Mouse (Mus musculus): ENCODE measurements around the gene Cmip.
"Not testable (repeated sequence)": the region's sequence is repeated elsewhere in the genome, so short reads cannot be mapped to it uniquely, and the experiment has no call there.

The Cmip gene

DNA sequence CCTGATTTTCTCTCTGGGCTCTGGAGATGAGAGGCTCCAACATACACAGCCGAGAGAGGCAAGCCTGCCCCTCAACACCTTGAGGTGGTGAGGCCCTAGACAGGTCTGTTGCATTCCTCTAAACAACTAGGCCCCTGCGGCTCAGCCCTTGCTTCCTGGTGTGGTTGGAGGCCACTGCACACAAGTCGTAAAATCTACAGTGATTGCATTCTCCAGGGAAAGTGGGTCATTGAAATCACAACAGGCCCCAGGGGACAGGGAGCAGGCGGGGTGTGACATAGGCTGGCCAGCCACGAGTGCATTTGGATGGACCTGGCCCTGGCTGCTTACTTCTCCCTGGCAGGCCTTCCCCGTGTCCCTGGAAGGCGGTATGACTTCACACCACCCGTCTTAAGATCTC lies 131.5 kb downstream of the Cmip start:
- no peak for DNase-seq

DNA sequence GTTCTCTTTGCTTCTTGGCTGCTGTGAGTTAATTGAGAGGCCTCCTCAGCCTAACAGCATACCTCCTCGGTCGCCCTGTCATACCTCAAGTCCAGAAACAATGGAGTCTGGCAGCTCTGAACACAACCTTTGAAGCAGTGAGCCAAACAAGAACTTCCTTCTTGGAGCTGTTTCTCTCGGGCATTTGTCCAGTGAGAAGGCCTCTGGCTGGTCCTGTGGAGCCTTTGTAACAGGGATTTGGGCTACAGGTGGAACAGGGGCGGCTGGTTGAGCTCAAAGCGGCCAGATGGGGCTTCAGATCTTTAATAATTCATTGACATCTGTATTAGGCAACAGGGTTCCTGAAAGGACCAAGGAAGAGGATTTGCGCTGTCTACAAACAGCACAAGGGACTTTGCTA lies 137.0 kb downstream of the Cmip start:
- DNase-seq: no peak

DNA sequence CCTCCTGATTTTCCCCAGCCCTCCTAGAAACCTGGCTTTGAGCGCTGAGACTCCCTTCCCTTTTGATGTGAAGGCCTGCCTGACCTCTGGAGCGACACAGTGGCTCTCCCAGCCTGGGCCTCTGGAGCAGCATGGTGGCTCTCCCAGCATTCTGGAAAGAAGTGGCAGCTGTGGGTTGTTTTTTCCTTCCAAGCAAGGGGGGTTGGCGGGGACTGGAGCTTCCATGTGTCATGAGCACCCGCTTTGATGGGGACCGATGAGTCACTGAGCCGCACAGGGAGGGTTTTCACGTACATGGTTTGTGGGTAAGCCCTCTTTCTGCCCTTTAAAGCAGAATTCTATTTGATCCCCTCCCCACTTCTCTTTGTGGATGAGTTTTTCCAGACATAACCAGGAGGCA lies 138.2 kb downstream of the Cmip start:
- peak; percentile 89 for DNase-seq

DNA sequence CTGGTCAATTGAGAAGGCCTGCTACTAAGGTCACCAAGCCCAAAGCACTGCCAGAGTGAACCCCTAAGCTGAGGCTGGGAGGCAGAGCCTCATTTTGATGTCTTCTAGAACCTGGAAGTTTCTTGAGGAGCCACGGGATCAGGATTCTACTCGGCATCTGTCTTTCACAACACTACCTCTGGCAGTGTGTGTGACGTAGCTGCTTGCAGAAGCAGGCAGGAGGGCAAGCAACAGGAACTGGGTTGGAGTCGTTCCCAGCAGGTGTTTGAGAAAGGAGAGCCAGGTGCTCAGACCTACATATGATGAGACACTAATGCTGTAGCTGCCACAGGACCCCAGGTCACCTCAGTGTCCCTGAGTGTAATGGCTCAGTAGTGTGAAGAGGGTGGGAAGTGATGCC lies 140.0 kb downstream of the Cmip start:
- DNase-seq: no peak

DNA sequence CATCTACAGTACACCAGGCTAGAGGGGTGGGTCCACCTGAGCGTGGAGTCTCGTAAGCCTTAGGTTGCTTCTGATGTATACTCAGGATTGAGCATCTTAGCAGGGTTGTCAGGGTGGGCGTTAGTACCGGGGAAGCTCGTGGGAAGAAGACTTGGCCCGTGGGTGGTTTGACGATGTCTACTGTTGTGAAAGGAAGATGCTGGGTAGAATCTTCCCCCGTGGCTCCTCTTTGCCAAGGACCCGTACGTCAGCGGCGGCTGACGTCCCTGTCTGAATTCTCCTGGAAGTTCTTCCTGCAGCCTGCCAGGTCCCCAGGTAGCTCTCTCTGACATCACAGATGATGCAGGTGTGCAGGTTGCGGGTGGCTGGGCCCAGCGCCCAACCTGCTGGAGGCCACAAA lies 140.9 kb downstream of the Cmip start:
- DNase-seq: peak; percentile 71

DNA sequence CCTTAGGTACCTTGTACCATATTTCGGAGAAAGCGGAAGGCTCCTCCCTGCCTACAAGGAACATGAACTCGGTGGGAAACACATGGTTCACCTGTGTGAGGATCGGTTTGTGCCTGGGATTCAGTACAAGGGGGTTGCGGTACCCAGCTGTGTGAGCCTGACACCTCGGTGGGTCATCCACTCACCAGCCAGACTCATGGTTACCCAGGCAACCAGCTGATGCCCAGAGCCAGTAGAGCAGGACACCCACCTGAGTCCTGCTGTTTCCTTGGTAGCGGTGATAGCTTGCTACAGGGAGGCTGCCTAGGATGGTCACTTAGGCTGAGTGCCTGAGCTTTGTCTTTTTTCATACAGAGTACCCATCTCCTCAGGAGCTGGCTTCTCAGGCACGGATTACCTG lies 142.4 kb downstream of the Cmip start:
- DNase-seq: no peak

DNA sequence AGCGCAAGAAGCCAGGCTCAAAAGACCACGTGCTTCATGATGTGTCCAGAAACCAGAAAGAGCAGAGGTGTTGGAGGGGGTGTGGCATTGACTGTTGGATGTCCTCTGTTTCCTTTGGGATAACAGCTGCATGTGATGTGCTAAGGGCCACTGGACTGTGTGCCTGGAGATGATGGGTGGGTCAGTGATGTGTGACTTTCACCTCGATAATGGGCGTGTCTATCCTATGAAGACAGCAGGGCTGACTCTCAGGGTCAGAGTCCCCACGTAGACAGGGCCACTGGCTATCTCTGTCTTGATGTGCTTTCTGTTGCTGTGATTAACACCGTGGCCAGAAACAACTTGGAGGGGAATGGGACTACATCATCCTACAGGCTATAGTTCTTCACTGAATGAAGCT lies 144.0 kb downstream of the Cmip start:
- no peak for DNase-seq

DNA sequence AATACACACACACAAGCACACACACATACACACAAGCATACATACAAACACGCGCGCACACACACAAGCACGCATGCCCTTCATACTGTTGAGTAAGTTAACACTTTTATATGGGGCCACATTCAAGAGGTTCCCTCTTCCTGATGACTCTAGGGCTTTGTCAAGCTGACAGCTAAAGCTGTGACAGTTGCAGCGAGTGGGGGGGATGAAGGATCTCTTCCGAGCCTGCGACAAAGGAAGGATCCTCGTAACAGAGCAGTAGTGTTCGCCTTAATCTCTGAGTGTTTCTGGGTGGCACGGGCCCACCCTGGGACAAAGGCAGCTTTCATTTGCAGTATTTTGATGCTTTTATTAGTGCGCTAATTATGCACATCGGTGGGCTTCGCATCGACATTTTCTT lies 145.0 kb downstream of the Cmip start:
- no peak for DNase-seq

DNA sequence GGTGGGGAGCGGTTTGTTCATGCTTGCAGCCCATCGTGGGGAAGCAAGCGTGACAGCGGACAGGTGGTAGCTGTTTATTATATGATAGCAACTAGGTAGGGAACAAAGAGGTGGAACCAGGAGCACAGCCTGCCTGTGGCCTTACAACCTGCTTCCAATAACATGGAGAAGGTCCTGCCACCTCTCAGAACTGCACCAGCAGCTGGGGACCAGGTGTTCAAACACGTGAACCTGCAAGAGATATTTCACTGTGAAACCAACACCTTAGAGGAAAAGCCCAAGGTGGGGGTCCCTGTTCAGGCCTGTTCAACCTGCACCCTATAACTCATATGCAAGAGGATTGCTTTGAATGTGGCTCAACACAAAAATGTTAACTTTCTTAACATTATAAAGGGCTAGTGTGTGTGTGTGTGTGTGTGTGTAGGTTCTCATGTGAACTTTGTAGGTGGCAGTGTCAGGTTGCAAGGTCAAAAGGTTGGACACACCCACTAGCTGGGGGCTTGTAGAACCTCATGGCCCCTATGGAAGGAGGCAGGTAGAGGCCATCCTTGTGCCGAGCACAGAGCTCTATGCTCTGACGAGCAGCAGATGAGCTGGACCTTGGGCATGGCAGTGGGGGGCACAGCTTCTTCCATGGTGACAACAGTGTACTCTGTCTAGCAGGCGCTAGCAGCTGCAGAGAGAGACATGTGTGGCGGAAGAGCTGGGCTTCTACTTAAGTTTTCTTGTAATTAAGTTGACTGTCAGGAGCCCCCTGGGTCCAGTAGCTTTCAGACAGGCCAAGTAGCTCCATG lies 146.2 kb downstream of the Cmip start:
- no peak for DNase-seq

DNA sequence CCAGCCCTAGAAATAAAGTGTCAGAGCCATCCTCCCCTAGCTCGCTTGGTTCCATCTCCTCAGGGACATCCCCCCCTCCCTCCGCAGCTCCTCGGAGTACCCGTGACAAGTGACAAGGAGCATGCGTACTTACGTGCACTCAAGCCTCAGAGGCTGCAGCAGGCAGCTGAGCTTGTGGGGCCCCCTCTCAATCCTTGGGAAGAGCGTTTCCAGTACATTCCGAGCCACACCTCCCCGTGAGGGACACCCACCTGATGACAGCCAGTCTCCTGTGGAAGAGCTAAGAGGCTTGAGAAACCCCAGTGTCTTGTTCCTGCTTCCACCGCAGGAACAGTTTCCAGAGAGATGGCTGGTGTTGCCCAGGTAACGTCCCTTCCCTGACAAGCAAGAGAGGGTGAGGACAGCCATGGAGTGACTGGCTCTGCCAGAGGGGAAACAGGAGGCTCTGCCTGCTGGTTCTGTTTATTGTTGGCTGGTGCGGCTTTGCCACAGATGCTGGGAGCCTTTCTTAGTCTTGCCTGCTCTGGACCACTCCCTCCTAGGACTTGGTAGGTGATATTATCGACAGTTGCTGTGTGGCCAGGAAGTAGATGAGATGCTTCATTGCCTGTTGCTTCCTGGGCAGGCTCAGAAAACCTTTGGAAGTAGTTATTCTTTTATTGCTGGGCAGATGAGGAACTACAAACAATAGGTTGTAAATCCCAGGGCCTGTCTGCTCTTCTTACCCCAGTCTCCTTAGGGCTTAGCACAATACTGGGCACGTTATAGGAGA lies 147.0 kb downstream of the Cmip start:
- DNase-seq: peak; percentile 60

DNA sequence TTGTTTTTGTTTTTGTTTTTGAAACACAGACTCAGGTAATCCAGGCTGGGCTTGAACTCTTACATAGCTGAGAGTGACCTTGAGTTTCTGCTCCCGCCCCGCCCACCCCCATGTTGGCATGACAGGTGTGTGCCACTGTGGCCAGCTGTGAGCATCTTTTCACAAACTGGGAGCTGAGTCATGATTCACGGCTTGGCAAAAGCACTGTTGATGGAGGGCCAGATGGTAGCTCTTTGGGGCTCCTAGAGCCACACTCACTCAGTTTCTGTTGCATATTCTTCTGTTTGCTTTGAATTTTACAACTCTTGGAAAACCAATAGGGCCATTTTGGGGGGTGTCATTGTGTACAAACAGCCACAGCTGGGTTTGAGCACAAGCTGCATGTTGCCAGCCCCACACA lies 149.2 kb downstream of the Cmip start:
- peak; percentile 51 for DNase-seq

DNA sequence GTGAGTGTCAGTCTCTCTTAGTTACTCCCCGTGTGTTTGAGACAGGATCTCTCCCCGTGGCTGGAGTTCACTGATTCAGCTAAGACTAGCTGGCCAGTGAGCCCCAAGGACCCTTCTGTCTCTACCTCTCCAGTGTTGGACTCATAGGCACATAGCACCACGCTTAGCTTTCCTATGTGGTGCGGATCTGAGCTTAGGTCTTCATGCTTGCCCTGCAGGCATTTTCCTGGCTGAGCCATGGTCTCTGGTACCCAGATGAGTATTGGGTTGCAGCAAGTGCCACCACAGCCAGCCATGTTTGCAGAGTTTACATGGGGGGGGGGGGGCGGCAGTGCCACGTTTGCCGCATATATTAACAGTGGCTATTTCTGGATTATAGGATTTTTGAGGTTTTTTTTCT lies 151.8 kb downstream of the Cmip start:
- no peak for DNase-seq

DNA sequence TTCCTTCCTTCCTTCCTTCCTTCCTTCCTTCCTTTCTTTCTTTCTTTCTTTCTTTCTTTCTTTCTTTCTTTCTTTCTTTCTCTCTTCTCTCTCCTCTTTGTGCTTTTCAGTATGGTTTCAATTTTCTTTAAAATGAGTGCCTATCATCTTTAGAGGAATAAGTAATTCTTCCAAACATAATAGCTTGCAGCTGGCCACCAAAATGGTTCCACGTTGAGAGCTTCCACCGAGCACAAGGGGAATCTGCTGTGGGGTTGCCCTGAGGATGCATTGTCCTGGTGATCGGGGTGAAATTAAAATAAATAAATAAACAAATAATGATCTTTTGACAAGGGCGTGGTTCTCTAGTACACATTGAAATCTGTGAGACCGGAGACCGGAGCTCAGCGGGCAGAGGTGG lies 152.2 kb downstream of the Cmip start:
- DNase-seq: no peak

DNA sequence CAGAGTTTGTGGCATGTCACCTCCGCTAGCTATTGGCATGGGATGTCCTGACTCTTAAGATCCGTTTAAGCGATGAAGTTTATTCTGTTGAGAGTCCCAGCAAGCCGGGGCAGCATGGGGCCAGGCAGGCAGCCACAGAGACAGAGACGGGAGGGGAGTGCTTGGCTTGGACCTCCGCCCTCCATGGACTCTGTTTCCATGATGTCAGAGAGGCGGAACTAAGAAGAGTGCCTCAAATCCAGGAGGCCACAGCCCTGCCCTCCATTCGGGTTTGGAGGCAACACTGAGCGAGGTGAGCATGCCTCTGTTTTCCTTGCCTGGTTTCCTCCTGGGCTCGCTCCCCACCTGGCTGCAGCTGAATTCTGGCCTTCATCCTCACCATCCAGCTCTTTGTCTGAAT lies 153.5 kb downstream of the Cmip start:
- DNase-seq: no peak

DNA sequence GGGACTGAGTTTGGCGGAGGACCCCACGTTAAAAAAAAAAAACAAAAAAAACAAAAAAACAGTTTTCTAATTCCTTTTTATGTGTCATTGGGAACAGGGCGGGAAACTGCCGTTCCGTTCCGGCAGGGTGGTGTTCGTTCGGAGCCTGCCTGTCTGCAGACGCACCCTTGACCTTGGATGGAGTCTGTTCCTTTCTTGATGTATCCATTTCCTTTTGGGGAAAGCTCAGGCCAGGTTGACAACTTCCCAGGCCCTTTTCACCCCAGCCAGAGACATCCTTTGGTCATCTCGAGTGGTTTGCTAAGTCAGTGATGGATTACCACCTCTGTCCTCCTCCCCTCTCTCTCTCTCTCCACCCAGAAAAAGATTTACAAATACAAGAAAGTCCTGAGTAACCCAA lies 154.0 kb downstream of the Cmip start:
- DNase-seq: no peak

DNA sequence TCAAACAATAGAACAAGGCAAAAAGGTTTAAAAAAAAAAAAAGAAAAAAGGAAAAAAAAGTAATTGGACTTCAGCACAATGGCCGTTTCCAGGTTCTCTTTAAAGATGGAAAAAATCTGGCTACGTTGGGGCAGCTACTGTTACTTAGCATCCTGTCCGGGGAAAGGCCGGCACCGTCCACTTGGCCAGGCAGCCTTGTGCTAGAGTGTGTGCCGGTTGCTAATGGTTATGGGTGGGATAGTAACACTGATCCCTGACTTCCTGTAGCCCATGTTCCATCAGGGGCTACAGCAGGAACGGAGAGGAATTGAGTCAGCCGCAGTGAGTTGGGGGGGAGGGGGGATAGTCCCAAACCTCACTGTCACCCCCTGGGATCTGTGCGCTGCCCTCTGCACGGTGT lies 155.4 kb downstream of the Cmip start:
- no peak for DNase-seq

DNA sequence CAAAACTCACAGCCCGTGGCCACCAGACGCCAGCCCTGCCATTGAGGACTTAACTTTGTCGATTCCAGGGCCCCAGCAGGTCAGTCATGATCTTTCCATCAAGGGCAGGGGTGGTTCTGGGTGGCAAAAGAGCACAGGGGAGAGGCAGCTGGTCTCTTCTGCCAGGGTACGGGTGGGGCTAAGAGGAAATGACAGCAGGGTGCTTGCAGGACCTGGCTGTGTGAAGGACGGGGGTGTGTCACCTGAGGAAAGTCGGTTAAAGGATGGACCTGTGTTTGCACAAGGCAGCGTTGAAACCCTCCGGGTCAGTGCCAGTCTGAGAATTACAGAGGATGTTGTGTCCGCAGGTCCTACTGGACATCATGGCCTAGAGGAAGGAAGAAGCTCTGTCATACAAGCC lies 161.0 kb downstream of the Cmip start:
- no peak for DNase-seq

DNA sequence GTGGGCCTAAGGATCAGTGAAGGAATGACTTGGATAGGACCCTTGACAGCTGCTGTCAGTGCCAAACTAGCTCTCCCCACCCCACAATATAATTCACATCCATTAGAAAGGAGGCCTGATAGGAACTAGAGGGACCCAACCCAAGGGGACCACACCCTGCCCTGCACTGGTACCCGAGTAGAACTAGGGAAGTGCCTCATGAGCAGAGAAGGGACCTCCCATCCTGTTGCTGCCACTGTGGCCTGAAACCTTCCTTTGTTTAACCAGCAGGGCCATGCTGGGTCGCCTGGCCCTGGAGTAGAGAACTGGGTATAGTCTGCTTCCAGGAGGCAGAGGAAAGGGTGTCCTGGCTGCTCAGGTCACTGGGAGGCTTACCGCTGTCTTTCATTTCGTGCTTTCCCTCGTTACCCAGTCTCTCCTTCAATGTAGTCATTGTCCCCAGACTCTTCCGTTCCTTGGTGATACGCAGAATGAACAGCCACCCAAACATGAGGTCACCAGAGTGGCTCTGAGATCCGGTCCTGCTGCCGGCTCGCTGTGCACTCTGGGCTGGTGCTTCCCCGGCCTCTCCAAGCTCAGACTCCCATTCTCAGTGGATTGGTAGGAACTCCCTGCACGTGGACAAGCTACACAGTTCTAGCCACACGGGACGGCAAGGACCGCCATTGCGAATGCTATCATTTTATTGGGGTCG lies 164.1 kb downstream of the Cmip start:
- no peak for DNase-seq

DNA sequence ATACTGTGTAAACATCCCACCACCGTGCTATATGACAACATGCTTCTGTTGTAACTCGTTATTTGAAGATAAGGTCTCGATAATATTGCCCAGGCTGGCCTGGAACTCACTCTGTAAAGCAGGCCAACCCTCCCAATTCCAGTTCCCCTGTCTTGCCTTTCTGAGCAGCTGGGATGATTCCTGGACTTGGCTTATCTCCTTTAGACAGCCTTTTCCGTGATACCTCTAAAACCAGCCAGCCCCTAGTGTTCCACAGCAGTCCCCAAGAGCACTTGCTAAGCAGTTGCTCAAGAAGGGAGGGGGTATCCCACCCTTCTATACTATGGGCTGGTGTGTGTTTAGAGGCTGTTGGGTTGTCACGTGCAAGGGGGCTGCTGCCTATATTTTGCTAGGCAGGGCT lies 165.0 kb downstream of the Cmip start:
- DNase-seq: no peak

DNA sequence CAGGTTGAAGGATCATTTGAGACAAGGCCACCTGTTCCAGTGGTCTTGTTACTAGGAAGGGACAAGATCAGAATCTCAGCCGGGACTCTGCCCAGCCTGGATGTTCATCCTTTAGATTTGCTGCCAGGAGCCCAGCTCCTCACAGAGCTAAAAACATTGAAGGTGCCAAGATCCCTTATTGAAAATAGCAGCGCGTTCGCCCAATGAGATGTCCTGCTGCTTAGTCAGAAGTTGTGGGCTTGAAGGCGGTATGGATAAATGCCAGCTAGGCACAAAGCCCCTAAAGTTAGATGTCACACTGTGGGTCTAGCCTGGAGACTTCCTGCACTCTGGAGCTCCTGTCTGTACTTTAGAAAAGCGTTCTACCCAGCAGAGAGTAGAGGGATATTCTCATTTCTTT lies 165.5 kb downstream of the Cmip start:
- peak; percentile 56 for DNase-seq

DNA sequence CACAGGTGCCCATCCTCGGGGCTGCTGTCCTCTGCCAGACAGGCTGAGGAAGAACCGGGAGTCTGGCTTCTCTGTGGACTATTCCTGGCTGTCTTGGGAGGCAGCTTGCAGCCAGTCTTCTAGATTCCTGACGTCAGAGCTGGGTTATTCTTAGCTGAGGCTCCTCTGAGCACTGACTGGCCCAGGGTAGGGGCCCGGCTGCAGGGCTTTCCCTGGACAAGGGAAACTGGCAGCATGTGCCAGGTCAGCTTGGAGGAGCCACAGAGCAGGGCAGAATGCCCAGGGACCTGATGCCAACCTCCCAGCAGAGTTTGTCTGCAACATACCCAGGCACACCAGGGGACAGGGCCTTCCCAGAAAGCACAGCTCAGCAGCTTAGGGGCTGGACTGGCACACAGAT lies 166.2 kb downstream of the Cmip start:
- DNase-seq: peak; percentile 91

DNA sequence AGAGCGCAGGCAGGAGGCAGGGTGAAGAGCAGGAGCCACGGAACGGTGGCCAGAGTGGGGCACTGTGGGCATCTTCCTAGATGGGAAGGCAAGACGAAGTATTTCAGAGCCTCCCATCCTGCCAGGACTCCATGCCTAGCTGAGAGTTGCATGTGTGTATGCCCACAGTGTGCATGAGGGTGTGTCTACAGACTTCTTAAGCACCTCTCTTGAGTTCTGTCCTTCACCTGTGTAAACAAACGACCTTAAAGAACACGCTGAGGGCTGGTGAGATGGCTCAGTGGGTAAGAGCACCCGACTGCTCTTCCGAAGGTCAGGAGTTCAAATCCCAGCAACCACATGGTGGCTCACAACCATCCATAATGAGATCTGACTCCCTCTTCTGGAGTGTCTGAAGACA lies 171.0 kb downstream of the Cmip start:
- DNase-seq: not testable (repeated sequence)

DNA sequence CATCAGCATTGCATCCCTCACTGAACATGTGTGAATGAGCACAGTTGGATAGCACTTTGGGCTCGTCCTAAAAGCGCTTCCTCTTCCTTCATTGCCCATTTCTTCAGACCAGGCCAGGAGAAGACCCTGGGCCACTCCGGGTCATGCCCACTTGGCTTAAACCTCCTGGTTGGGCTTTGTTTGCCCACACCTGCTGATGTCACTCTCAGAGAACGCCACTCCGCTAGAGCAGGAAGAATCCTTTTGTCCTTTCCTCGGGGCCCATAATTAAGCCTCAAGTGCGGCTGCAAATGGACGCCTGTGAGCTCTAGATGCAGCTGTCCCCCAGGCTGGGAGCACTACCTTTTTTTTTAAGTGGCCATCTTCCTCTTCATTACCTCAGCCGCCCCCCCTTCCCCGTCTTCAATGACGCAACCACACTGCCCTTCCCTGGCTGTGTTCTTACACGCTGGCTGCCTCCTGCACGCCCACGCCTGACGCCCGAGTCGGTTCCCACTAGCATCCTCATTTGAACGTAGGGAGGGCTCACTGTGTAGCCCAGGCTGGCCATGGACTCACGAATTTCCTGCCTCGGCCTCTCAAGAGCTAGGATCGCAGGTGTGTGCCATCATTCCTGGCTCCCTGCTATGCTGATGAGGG lies 171.8 kb downstream of the Cmip start:
- DNase-seq: peak; percentile 85
